Mouse (Mus musculus): ENCODE measurements at regions not wholly inside any gene's neighbourhood (a gene's known extent, or its start where the extent isn't known, plus 50 kb on each side); places are given as distances from the start of the nearest gene placed in this dataset.

DNA sequence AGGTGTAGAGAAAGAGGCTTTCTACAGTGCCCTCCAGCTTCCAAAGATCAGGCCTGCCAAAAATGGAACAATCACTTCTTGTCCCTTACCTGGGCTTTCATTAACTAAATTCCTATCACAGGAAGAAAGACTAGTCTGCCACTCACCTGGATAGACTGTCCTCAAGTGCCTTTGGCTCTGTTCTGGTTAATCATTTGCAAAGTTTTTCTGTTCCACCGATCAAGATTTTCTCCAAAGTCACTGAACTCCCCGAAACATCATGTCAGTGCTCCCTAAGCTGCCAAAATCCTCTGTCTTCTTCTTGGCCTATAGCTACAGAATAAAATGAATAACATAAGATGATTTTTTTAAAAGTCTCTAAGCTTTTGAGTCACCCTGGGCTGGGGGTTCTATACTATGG, 102.7 kb downstream of the Rassf10 start:
- no peak for ATAC-seq (ENCODE audit: extremely low read depth, insufficient number of reproducible peaks, low FRiP score, poor library complexity, severe bottlenecking)

DNA sequence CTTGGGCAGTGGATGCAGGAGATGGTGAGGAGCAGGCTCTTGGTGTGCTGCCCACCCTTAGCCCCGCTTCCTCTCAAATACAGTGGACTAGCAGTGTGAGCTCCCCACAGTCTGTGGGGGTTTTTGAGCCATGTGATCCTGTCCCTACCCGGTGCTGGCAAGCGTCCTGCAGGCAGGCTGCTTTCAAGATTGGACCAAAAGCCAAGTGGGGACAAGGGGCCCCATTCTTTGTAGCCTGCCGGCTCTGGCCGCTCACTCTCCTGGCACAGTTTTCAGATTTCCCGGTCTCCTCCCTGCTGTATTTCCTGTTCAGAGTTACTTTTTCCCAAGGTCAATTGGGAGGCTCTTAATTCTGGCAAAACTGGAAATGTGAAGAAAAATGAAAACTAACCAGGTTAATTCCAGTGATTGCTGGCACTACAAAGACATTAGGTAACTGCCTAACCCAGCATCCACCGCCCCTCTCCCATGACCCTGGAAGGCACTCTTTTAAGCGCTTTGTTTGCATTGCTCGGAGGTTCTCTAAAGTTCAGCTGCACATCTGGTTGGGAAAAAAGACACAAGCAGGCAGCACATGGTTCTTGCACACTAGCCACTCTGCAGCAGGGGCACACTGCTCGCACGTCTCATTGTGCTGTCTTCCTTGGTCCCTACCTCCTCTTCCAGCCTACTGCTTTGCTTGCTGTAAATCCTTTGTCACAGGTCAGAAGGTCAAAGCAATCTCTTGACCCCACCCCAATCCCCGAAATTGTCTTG, 105.6 kb downstream of the Rassf10 start:
- no peak for ATAC-seq (ENCODE audit: extremely low read depth, insufficient number of reproducible peaks, low FRiP score, poor library complexity, severe bottlenecking)

- ATAC-seq (ENCODE audit: extremely low read depth, insufficient number of reproducible peaks, low FRiP score, poor library complexity, severe bottlenecking): no peak
These were observed 106.2 kb downstream of the Rassf10 start for GRCm38 (mm10) chr7:113059967-113060284.

DNA sequence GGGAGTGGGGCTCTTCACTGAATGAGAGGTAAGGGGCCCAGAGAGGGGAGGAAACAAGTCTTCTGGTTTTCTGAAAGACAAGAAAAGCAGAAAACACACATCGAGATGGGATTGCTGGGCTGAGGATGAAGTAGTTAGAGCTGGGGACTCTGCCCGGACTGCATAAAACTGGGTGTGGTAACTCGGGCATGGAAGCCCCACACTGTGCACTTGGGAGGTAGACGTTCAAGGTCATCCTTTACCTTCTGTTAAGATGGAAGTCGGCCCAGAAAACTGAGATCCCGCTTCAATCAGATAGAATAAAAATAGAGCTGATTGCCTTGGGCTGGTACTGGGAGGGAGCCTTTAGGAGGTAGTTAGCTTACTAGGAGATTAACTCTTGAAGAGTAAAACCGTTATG, 107.2 kb downstream of the Rassf10 start:
- no peak for ATAC-seq (ENCODE audit: extremely low read depth, insufficient number of reproducible peaks, low FRiP score, poor library complexity, severe bottlenecking)

DNA sequence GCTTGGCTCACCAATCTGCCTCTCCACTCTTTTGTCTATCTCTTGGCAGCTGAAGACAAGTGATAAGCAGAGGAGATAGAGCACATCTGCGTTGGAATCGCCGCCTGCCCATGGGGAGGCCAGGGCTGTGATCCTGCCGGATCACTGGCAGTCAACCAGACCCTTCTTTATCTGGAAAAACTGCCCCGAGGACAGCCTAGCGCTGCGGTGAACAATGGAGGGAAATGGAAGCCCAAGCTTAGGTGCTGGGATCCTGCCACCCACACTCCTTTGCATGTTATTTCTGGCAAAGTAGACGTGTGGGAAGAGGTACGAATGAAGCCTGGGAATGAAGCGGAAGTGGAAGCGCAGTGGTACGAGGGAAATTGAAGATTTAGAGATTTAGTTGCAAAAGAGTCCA, 112.8 kb downstream of the Rassf10 start:
- ATAC-seq (ENCODE audit: extremely low read depth, insufficient number of reproducible peaks, low FRiP score, poor library complexity, severe bottlenecking): no peak

- no peak for ATAC-seq (ENCODE audit: extremely low read depth, insufficient number of reproducible peaks, low FRiP score, poor library complexity, severe bottlenecking)
These were observed 114.5 kb downstream of the Rassf10 start for GRCm38 (mm10) chr7:113068296-113068695.

- no peak for ATAC-seq (ENCODE audit: extremely low read depth, insufficient number of reproducible peaks, low FRiP score, poor library complexity, severe bottlenecking)
These were observed 115.7 kb downstream of the Rassf10 start for GRCm38 (mm10) chr7:113069336-113069924.

DNA sequence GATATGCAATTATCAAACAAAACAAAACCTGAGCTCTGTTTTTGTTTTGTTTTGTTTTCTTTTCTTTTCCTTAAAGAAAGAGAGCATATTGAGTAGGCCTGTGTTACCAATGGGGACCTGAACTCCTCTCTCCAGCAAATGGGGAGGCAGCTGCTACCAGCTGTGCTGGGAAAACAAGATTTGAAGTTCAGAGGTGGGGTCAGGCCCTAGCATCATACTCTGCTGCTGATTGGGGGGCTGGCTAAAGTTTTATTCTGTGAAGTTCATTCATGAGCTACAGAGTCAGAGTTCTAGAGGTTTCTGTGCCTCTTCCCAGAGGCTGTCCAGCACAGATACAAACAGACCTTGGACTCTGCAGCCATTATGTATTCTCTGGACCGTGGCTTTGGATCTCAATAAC, 117.7 kb downstream of the Rassf10 start:
- no peak for ATAC-seq (ENCODE audit: extremely low read depth, insufficient number of reproducible peaks, low FRiP score, poor library complexity, severe bottlenecking)

- ATAC-seq (ENCODE audit: extremely low read depth, insufficient number of reproducible peaks, low FRiP score, poor library complexity, severe bottlenecking): no peak
These were observed 120.0 kb downstream of the Rassf10 start for GRCm38 (mm10) chr7:113073781-113074180.

DNA sequence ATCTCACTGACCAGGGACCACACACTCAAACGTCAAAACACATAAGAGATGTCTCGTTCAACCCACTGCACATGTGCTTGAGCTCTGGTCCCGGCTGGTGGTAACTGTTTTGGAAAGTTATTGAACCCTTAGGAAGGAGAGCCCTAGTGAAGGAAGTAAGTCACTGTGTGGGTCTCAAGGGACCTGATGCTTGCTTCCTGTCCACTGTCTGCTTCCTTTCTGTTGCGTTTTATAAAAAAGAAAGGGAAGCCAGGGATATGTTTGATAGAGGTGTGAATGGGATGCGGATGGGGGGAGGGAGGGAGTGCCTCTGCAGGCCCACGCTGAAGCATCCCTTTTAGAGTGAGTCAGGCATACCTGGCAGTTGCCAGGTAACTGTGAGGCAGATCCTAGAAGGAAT, 121.6 kb downstream of the Rassf10 start:
- ATAC-seq (ENCODE audit: extremely low read depth, insufficient number of reproducible peaks, low FRiP score, poor library complexity, severe bottlenecking): no peak

- ATAC-seq (ENCODE audit: extremely low read depth, insufficient number of reproducible peaks, low FRiP score, poor library complexity, severe bottlenecking): no peak
These were observed 122.5 kb downstream of the Rassf10 start for GRCm38 (mm10) chr7:113076243-113076642.

- no peak for ATAC-seq (ENCODE audit: extremely low read depth, insufficient number of reproducible peaks, low FRiP score, poor library complexity, severe bottlenecking)
These were observed 126.1 kb upstream of the Arntl start for GRCm38 (mm10) chr7:113081120-113081519.

GRCm38 (mm10) chr7:113084930-113085625, 122.2 kb upstream of the Arntl start:
- no peak for ATAC-seq (ENCODE audit: extremely low read depth, insufficient number of reproducible peaks, low FRiP score, poor library complexity, severe bottlenecking)

DNA sequence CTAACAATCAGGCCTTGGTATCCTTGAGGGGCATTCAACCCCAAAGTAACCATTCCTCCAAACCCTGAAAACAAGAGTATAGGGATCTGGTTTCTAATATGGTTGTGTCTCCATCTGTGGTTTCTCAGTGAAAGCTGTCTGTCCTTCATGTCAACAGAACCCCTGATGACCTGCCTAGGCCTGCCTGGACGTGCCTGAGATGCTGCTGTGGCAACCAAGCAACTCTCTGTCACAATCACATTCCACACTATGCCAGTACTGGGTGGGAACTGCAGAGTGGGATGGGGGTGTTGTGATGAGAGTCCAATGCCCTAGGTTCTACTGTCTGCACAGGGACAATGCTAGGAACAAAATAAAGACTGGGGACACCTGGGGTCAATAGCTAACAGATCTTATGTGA, 121.1 kb upstream of the Arntl start:
- no peak for ATAC-seq (ENCODE audit: extremely low read depth, insufficient number of reproducible peaks, low FRiP score, poor library complexity, severe bottlenecking)

DNA sequence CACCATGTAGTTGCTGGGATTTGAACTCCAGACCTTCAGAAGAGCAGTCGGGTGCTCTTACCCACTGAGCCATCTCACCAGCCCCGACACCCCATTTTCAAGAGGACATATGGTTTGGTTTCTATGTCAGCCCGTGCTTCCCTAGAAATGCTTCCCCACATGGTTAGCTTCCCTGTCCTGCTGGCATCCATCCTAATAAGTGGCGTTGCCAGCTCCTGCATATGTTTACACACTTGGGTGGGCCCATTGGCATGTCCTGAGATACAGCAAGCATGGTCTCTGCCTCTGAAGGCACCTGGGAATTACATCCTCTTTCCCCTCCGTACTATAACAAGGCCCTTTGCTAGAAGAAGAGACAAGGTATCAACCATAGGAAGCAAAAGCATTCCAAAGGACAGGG, 119.6 kb upstream of the Arntl start:
- no peak for ATAC-seq (ENCODE audit: extremely low read depth, insufficient number of reproducible peaks, low FRiP score, poor library complexity, severe bottlenecking)

DNA sequence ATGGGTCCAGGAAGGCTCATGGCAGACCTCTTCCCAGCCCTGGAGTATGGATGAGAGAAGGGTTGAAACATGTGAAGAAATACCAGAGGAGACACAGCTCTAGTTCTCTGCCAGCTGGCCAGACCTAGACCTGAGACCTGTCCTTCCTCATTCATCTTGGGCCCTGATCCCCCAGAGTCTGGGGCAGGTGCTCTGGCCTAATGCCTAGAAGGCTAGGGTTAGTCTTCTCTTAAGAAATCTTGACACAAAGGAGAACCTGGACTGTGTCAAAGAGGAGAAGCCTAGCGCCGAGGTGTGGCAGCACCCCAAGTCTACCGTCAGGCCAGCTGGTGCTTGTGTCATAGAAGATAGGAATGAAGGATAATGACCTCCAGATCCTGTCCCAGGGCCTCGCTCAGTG, 118.2 kb upstream of the Arntl start:
- ATAC-seq (ENCODE audit: extremely low read depth, insufficient number of reproducible peaks, low FRiP score, poor library complexity, severe bottlenecking): no peak

- ATAC-seq (ENCODE audit: extremely low read depth, insufficient number of reproducible peaks, low FRiP score, poor library complexity, severe bottlenecking): no peak
These were observed 113.3 kb upstream of the Arntl start for GRCm38 (mm10) chr7:113093931-113094330.

DNA sequence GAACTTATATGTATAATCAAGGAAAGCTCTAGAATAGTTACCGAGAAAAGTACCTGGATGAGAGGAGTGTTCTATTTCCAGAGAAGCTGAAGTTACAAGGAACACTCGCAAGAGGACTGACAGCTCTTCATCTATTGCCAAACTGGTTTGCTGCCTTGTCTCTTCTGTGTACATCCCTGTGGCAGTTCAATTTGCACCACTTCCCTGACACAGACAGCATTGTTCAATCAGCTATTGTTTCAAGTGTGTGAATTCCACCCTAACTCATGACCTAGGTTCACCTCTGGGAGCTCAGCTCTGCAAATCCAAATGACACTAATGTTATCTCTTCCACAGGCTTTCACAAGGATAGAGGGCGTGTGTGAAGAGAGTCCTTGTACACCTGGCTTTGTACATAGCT, 112.2 kb upstream of the Arntl start:
- no peak for ATAC-seq (ENCODE audit: extremely low read depth, insufficient number of reproducible peaks, low FRiP score, poor library complexity, severe bottlenecking)

- peak; percentile 94 for ATAC-seq (ENCODE audit: extremely low read depth, insufficient number of reproducible peaks, low FRiP score, poor library complexity, severe bottlenecking)
These were observed 103.0 kb upstream of the Arntl start for GRCm38 (mm10) chr7:113104265-113104664.

DNA sequence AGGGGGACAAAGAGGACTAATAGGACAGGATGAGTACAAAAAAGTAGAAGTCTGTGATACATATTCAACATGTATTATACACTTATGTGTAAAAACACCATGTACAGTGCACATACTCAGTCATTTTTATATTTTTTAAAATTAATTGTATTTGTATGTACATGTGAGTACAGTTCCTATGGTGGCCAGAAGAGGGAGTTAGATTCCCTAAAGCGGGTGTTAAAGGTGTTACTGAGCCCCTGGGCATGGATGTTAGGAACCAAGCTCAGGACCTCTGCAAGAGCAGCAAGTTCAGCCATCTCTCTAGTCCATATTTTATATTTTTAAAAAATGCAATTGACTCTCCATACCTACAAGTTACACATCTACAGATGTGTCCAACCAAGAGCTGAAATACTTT, 101.9 kb upstream of the Arntl start:
- ATAC-seq (ENCODE audit: extremely low read depth, insufficient number of reproducible peaks, low FRiP score, poor library complexity, severe bottlenecking): no peak

All from neutrophil, adult 5-6 weeks (primary cell).